Mouse (Mus musculus) embryonic facial prominence, embryonic 11.5 days (tissue): ENCODE results near the gene Bdh1. TPM values are rescaled to one million over a fixed set of nuclear protein-coding genes. Genes with fewer than 3 reads are reported as not detected.

Experiments
- ATAC-seq: fragments of 200-750 bp; cut with Nextera tagmentation; replicated peaks from 2 replicates; pipeline ENCODE4 v1.8.0; 2017; ENCODE audit warnings: low read depth; ENCODE audit not compliant: insufficient number of reproducible peaks, low FRiP score, low TSS enrichment
- DNase-seq: peaks from one replicate; pipeline ENCODE4 v3.0.0-alpha.2; 2015; ENCODE audit warnings: low spot score
- H3K27ac ChIP-seq: fragments of 300-500 bp; sonication (generic); replicated peaks from 2 replicates; pipeline ENCODE4 v1.5.1; 2014; ENCODE audit warnings: mild to moderate bottlenecking, low read depth, low read length, control low read depth
- H3K27me3 ChIP-seq: fragments of 300-500 bp; sonication (generic); 2 replicates; pipeline ENCODE4 v1.6.1; 2014; ENCODE audit warnings: mild to moderate bottlenecking, low read length, moderate library complexity, mixed read lengths; ENCODE audit not compliant: control insufficient read depth, insufficient read depth
- H3K36me3 ChIP-seq: fragments of 300-500 bp; sonication (generic); replicated peaks from 2 replicates; pipeline ENCODE4 v1.6.1; 2014; ENCODE audit warnings: low read depth, mild to moderate bottlenecking, low read length, moderate library complexity, mixed read lengths; ENCODE audit not compliant: control insufficient read depth, insufficient read depth
- H3K4me1 ChIP-seq: fragments of 300-500 bp; sonication (generic); 2 replicates; pipeline ENCODE4 v1.6.1; 2014; ENCODE audit warnings: low read length, mixed read lengths; ENCODE audit not compliant: control insufficient read depth, insufficient read depth
- H3K4me2 ChIP-seq: fragments of 300-500 bp; sonication (generic); 2 replicates; pipeline ENCODE4 v1.6.1; 2014; ENCODE audit warnings: low read depth, mild to moderate bottlenecking, control low read depth, low read length, moderate library complexity
- H3K4me3 ChIP-seq: fragments of 300-500 bp; sonication (generic); 2 replicates; pipeline ENCODE4 v1.5.1; 2014; ENCODE audit warnings: low read depth, low read length, control low read depth
- H3K9ac ChIP-seq: fragments of 300-500 bp; sonication (generic); replicated peaks from 2 replicates; pipeline ENCODE4 v1.6.1; 2014; ENCODE audit warnings: mild to moderate bottlenecking, control low read depth, low read length
- H3K9me3 ChIP-seq: fragments of 300-500 bp; sonication (generic); replicated peaks from 2 replicates; pipeline ENCODE4 v1.6.1; 2016; ENCODE audit warnings: mild to moderate bottlenecking, low read length, inconsistent platforms, mixed read lengths; ENCODE audit not compliant: control insufficient read depth
- WGBS: fragments of 180-500 bp; shearing (Covaris S2); extraction: QIAGEN DNeasy Blood & Tissue Kit; methylation state at CpG from one replicate; pipeline ENCODE4 v1.1.7; 2014; 5-methylcytosine and 5-hydroxymethylcytosine counted together
- polyA plus RNA-seq: library from polyadenylated mRNA; unstranded; fragments of >200 nt; fragmentation: Nextera tagmentation; extraction: Ambion mirVana; gene quantifications from 2 replicates; pipeline ENCODE4 v1.2.1, GENCODE M21; 2014

The Bdh1 gene
- polyA plus RNA-seq, 1 experiment from 2014 or later: 18.8 TPM

DNA sequence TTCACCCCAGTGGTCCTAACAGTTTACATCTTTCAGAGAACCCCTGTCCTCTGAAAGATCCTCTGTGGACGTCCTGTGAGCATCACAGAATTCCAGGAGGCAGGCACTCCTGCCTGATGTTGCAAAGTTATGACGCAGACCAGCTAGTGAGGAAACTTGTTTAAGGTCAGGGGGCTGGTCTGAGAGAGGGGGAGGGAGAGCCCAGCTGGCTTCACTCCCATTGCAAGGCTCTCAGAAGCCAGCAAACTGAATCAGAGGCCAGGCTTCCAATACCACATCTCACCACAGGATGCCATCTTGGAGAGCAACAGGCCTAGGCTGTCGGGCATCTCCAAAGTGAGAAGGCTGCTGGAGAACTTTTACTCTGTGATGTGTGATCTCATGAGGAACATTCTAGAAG, 78.5 kb downstream of the Bdh1 start:
- 37% methylated on average over 3 of the region's 3 CpGs for WGBS
- Histone ChIP-seq H3K4me2 (no peak overlapping the region), H3K9me3 (no peaks in the 10 kb centered on the region), H3K36me3 (no peaks in the 10 kb centered on the region), H3K9ac (no peak overlapping the region), H3K27ac (no peak overlapping the region), H3K27me3 (no peaks in the 10 kb centered on the region), H3K4me1 (peaks cover 2% of the 10 kb centered on the region; the same call in 1 of the 2 replicates), H3K4me3 (no peak overlapping the region)
- no peak for DNase-seq
- ATAC-seq: no peak

DNA sequence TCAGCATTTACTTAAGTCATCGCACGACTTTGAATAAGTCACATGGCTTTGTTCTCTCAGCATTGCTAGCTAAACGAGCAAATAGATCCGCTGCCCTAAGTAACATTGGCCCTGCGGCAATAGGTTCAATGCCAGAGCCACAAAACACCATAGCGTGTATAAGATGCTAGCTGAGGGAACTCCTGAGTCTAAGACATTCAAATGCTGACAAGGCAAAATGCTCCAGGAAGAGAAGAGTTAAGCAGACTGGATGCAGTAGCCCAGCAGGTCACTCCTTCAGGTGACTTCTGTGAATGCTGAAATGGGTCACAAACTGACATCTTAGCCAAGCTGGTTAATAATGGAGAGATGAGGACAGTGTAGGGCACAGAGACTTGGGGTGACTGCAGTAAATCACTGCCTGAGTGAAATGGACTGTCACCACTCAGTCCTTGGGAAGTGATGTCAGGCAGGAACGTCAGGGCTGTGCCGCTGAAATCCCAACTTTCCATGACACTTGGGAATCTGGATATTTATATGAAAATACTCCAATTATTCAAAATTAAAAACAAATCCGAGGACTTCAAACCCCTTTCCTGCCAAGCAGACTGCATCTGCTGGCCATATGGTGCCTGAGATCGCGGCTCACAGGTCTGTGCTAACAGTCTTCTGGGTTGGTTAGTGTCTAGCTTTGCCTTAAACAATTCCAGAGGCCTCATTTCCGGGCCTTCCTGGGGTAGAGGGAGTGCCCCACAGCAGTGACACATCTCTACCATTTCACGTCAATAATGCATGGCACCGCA, 79.1 kb downstream of the Bdh1 start:
- WGBS: 45% methylated on average over 14 of the region's 14 CpGs
- H3K4me2 ChIP-seq: no peak overlapping the region

DNA sequence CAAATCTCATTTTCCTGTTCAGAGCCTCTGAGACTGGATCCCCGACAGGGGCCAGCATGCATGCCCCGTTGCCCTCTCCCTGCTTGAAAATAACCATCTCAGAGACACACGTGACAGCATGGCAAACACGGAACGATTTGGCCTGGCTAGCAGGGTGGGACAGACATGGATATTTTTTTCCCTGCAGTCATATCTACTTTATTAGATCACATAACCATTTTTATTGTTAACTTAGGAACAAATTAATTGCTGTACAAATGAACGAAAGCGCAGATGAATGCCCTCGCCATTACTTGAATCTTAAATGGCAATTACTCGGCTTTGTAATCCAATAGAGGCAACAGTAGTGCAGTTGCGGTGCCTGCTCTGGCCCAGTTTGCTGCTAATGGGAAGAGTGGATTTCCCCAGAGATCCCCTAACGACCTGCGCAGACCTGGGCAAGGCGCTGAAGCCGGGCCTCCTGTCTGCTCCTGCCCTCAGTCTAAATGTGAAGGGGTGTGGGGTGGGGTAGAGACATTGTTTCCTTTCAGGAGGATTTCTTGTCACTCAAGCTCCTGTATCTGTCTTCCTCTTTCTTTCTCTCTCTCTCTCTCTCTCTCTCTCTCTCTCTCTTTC, 79.8 kb downstream of the Bdh1 start:
- peak overlapping the region; percentile 38; the same call in 1 of the 2 replicates for H3K27ac ChIP-seq
- H3K4me2 ChIP-seq: no peak overlapping the region
- 31% methylated on average over 14 of the region's 14 CpGs for WGBS
- H3K9me3 ChIP-seq: no peaks in the 10 kb centered on the region
- ATAC-seq (0 out of 2 replicates have a peak, but pooled peaks have one; percentile 49), DNase-seq (no peak)
- no peak overlapping the region for H3K9ac ChIP-seq
- H3K4me3 ChIP-seq: no peak overlapping the region
- H3K4me1 ChIP-seq: peaks cover 2% of the 10 kb centered on the region; the same call in 1 of the 2 replicates
- no peaks in the 10 kb centered on the region for H3K36me3 ChIP-seq
- H3K27me3 ChIP-seq: no peaks in the 10 kb centered on the region

More for the DNA sequence above, 79.1 kb downstream of the Bdh1 start:
- DNase-seq (peak; percentile 87), ATAC-seq (peak; percentile 64)
- Histone ChIP-seq H3K9me3 (no peaks in the 10 kb centered on the region), H3K4me3 (no peak overlapping the region), H3K36me3 (no peaks in the 10 kb centered on the region), H3K9ac (no peak overlapping the region), H3K27ac (0 out of 2 replicates have a peak overlapping the region, but pooled peaks have one; percentile 38), H3K4me1 (peaks cover 2% of the 10 kb centered on the region; the same call in 1 of the 2 replicates), H3K27me3 (no peaks in the 10 kb centered on the region)

DNA sequence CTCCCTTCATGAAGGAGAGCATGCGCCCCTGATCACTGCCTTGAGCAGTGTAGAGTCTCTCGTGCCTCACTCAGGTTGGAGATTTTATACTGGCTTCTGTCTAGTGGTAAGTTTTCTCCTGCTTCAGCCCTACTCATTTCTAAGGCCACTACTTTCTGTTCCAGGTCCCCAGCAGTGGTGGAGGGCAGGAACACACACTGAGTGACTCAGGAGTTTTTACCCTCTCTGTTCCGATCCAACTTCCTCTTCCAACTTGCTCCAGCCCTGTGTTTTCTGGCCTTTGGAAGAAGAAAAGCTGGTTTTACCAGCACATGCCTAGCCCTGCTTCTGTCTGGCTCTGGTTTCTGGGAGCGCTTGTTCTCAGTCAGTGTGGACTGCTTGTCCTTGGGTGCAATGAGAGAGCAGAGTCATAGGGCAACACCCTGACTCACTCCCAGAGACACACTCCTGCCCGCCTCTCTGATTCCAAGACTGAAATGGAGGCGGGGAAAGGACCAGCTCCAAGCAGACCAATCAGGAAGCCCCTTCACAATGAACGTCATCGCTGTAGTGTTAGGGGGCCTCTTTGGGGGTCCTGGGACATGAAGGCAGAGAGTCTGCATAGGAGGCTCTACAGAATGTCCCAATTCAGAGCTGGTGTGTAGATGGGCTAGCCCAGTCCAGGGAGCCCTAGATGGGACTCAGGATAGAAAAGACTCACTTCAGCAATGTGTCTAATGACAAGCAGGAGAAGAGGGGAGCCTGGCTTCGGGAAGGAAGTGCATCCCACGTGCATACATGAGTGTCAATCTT, 84.8 kb downstream of the Bdh1 start:
- WGBS: 45% methylated on average over 10 of the region's 10 CpGs
- DNase-seq (no peak), ATAC-seq (peak; percentile 36; the same call in 1 of the 2 replicates)
- peaks cover 1% of the 10 kb centered on the region; the same call in 1 of the 2 replicates for H3K4me1 ChIP-seq
- no peaks in the 10 kb centered on the region for H3K9me3 ChIP-seq
- no peak overlapping the region; the same call in 1 of the 2 replicates for H3K9ac ChIP-seq
- no peak overlapping the region for H3K27ac ChIP-seq
- peak overlapping the region; percentile 13 for H3K4me2 ChIP-seq
- no peak overlapping the region for H3K4me3 ChIP-seq
- H3K36me3 ChIP-seq: no peaks in the 10 kb centered on the region
- no peaks in the 10 kb centered on the region for H3K27me3 ChIP-seq

DNA sequence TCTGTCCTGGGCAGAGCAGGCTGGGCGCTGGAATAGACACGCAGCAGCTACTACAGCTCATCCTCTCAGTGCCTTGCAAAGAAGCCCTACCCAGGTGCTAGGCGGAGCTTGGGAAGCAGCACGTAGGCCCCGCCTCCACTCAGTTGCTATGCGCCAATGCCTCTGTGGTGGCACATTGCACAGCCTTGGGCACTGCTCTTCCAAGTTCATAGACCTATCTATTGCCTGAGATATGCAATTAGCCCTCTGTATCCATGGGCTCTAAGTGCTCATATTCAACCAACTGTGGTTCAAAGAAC, 85.3 kb downstream of the Bdh1 start:
- Histone ChIP-seq H3K36me3 (no peaks in the 10 kb centered on the region), H3K27ac (no peak overlapping the region), H3K27me3 (no peaks in the 10 kb centered on the region), H3K4me3 (no peak overlapping the region), H3K9me3 (no peaks in the 10 kb centered on the region), H3K4me2 (peak overlapping the region; percentile 13), H3K4me1 (no peaks in the 10 kb centered on the region; the same call in 1 of the 2 replicates), H3K9ac (no peak overlapping the region; the same call in 1 of the 2 replicates)
- DNase-seq (no peak), ATAC-seq (0 out of 2 replicates have a peak, but pooled peaks have one; percentile 11)
- WGBS: 14% methylated on average over 6 of the region's 6 CpGs

DNA sequence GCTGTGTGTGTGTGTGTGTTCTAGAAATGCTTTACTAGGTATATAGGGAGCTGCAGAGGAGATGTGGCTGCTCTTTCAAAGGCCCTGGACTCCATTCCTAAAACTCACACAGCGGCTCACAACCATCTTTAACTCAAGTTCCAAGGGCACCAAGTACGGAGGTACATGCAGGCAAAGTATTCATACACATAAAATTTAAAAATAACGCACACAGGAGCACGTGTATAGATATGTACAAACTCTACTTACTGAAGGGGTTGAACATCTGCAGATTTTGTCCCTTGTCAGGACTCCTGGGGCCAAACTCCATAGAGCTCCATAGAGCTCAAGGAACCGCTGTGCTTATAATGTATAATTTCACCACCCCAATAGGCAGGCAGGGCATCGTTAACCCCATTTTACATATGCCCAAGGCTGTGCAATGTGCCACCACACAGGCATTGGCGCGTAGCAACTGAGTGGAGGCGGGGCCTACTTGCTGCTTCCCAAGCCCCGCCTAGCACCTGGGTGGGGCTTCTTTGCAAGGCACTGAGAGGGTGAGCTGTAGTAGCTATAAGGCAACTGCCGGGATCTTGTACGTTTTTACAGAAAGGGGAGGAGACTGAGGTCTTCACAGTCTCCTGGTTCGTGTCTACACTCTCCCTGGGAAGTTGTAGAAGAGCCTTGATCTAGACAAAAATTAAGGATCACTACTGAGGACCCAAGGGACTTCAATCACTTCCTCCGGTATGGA, 85.9 kb downstream of the Bdh1 start:
- Histone ChIP-seq H3K27ac (no peak overlapping the region), H3K9me3 (no peaks in the 10 kb centered on the region), H3K36me3 (no peaks in the 10 kb centered on the region), H3K4me3 (no peak overlapping the region), H3K27me3 (no peaks in the 10 kb centered on the region), H3K4me2 (no peak overlapping the region), H3K9ac (no peak overlapping the region), H3K4me1 (no peaks in the 10 kb centered on the region; the same call in 1 of the 2 replicates)
- 25% methylated on average over 14 of the region's 14 CpGs for WGBS
- DNase-seq (peak; percentile 67), ATAC-seq (no peak)
